Mouse (Mus musculus) stomach, postnatal 0 days (tissue): ENCODE results near the gene Hacd1.

Experiments
- CTCF ChIP-seq: IDR thresholded peaks from 2 replicates; pipeline ENCODE4 v1.5.1; 2016; ENCODE audit warnings: antibody characterized with exemption, low read depth, mild to moderate bottlenecking, moderate library complexity
- EP300 ChIP-seq: optimal IDR thresholded peaks from 2 replicates; pipeline ENCODE3; 2016; ENCODE audit warnings: antibody characterized with exemption

DNA sequence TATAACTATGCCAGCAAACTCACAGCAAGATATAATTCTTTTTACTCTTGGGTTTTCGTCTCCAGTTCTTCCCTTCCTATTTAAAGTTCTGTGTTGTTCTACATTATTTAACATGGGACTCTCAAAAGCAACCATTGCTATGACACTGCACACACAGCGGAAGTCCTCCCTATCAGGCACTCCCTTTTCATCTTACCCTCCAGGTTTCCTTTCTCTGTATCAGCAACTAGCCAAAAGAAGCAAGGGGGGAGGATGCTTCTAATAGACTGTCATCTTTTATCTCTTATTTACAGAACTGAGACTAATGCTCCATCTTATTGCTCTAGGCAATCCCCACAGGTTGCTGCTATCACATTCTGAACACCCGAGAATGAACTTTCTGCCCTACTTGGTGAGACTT lies 120.6 kb downstream of the Hacd1 start:
- no peak for TF ChIP-seq EP300
- TF ChIP-seq CTCF: no peak
